Mouse (Mus musculus): ENCODE measurements around the gene Bhlhe41.

GRCm38 (mm10) chr6:145910469-145911426 is 45.4 kb upstream of the Bhlhe41 start:
- TF ChIP-seq CTCF (conservative IDR thresholded peaks at IDR 0.05; ENCODE audit: low read length) (no peak), POU5F1 (IDR thresholded peaks at IDR 0.05; ENCODE audit: borderline replicate concordance, low read length) (no peak)
